Mouse (Mus musculus) ES-Bruce4 (cell line): ENCODE results near the gene Syt16.

ENCODE experiments used
- CTCF ChIP-seq: IDR thresholded peaks from one replicate; pipeline ENCODE4 v1.8.1; 2011; ENCODE audit warnings: low read depth, low read length
- EP300 ChIP-seq: IDR thresholded peaks from 2 replicates; pipeline ENCODE4 v1.6.1; 2011; ENCODE audit warnings: low read depth, low read length; ENCODE audit not compliant: insufficient read depth
- POLR2A ChIP-seq: IDR thresholded peaks from one replicate; pipeline ENCODE4 v1.8.1; 2011; ENCODE audit warnings: low read length; ENCODE audit not compliant: insufficient read depth

- TF ChIP-seq CTCF, result no peak
- TF ChIP-seq POLR2A, result no peak
- no peak for TF ChIP-seq EP300
Measured at GRCm38 (mm10) chr12:74230808-74231207, 233.3 kb downstream of the Syt16 start.
